Mouse (Mus musculus) MEL (cell line): Measurements from ENCODE around the gene Samd14. TPM values are rescaled to one million over a fixed set of nuclear protein-coding genes. Genes with fewer than 3 reads are reported as not detected.

ENCODE experiments used
- DNase-seq: peaks from one replicate; pipeline ENCODE4 v3.0.0; 2011; ENCODE audit warnings: low read depth, low spot score
- H3K27ac ChIP-seq: 2 replicates; pipeline ENCODE4 v1.5.1; 2012; ENCODE audit warnings: low read depth, mild to moderate bottlenecking, control low read depth, low read length, moderate library complexity; ENCODE audit not compliant: control insufficient read depth
- H3K27me3 ChIP-seq, 2 experiments: fragments of 150-350 bp in 1 of 2; sonication (generic) in 1 of 2; 2 replicates each; pipeline ENCODE4 v1.6.1; 2012; ENCODE audit warnings: low read length in 2 of 2, mild to moderate bottlenecking in 2 of 2, improper control_type of control experiment in 1 of 2, moderate library complexity in 1 of 2; ENCODE audit not compliant: insufficient read depth in 2 of 2, control insufficient read depth in 1 of 2
- H3K36me3 ChIP-seq, 2 experiments: 2 replicates each; pipeline ENCODE4 v1.6.1; 2012 to 2014; ENCODE audit warnings: low read length in 2 of 2, improper control_type of control experiment in 1 of 2, inconsistent platforms in 1 of 2, mild to moderate bottlenecking in 1 of 2; ENCODE audit not compliant: insufficient read depth in 2 of 2, control insufficient read depth in 1 of 2
- H3K4me1 ChIP-seq, 2 experiments: fragments of 150-350 bp in 1 of 2; sonication (generic) in 1 of 2; 2 replicates each; pipeline ENCODE4 v1.6.1; 2012; ENCODE audit warnings: low read length in 2 of 2, improper control_type of control experiment in 1 of 2, mild to moderate bottlenecking in 1 of 2; ENCODE audit not compliant: insufficient read depth in 2 of 2, control insufficient read depth in 1 of 2
- H3K4me3 ChIP-seq, 2 experiments: fragments of 150-350 bp in 1 of 2; sonication (generic) in 1 of 2; 2 replicates each; pipeline ENCODE4 v1.5.1; 2012; ENCODE audit warnings: low read depth in 2 of 2, low read length in 2 of 2, mild to moderate bottlenecking in 2 of 2, moderate library complexity in 2 of 2, control low read depth in 1 of 2, improper control_type of control experiment in 1 of 2; ENCODE audit not compliant: control insufficient read depth in 1 of 2, insufficient read depth in 1 of 2
- H3K79me2 ChIP-seq: 2 replicates; pipeline ENCODE4 v1.6.1; 2012; ENCODE audit warnings: mild to moderate bottlenecking, low read length, moderate library complexity; ENCODE audit not compliant: control insufficient read depth, poor library complexity, insufficient read depth
- H3K9ac ChIP-seq: 2 replicates; pipeline ENCODE4 v1.6.1; 2012; ENCODE audit warnings: low read depth, mild to moderate bottlenecking, control low read depth, low read length, moderate library complexity; ENCODE audit not compliant: control insufficient read depth, poor library complexity, severe bottlenecking
- H3K9me3 ChIP-seq: fragments of 150-350 bp; sonication (generic); replicated peaks from 2 replicates; pipeline ENCODE4 v1.6.1; 2012; ENCODE audit warnings: mild to moderate bottlenecking, low read length, improper control_type of control experiment, moderate library complexity; ENCODE audit not compliant: insufficient read depth
- BHLHE40 ChIP-seq: IDR thresholded peaks from 2 replicates; pipeline ENCODE4 v1.6.1; 2012; ENCODE audit warnings: low read depth, mild to moderate bottlenecking, inconsistent platforms, low read length, improper control_type of control experiment, borderline replicate concordance
- CHD1 ChIP-seq: IDR thresholded peaks from 2 replicates; pipeline ENCODE4 v1.6.1; 2012; ENCODE audit warnings: low read depth, mild to moderate bottlenecking, inconsistent platforms, low read length, improper control_type of control experiment
- CHD2 ChIP-seq: IDR thresholded peaks from 2 replicates; pipeline ENCODE4 v1.6.1; 2011; ENCODE audit warnings: low read length, improper control_type of control experiment
- CTCF ChIP-seq, 3 experiments: IDR thresholded peaks in 2 of 3; conservative IDR thresholded peaks in 1 of 3; 2 replicates each; pipeline ENCODE4 v1.5.1; 2011 to 2012; ENCODE audit warnings: low read length in 3 of 3, low read depth in 2 of 3, mild to moderate bottlenecking in 2 of 3, improper control_type of control experiment in 1 of 3, inconsistent platforms in 1 of 3, mixed read lengths in 1 of 3, moderate library complexity in 1 of 3; ENCODE audit not compliant: control insufficient read depth in 1 of 3, insufficient read depth in 1 of 3, poor library complexity in 1 of 3, severe bottlenecking in 1 of 3
- E2F4 ChIP-seq: IDR thresholded peaks from 2 replicates; pipeline ENCODE4 v1.6.1; 2011; ENCODE audit warnings: low read depth, low read length, improper control_type of control experiment, borderline replicate concordance
- ELF1 ChIP-seq: IDR thresholded peaks from 2 replicates; pipeline ENCODE4 v1.6.1; 2014; ENCODE audit warnings: low read depth, mild to moderate bottlenecking, inconsistent platforms, low read length, improper control_type of control experiment, moderate library complexity
- EP300 ChIP-seq, 2 experiments: IDR thresholded peaks; 2 replicates each; pipeline ENCODE4 v1.6.1; 2011; ENCODE audit warnings: improper control_type of control experiment in 2 of 2, low read length in 2 of 2, low read depth in 1 of 2, mild to moderate bottlenecking in 1 of 2
- ETS1 ChIP-seq: IDR thresholded peaks from 2 replicates; pipeline ENCODE4 v1.6.1; 2012; ENCODE audit warnings: low read depth, mild to moderate bottlenecking, inconsistent platforms, low read length, improper control_type of control experiment, moderate library complexity
- GABPA ChIP-seq: IDR thresholded peaks from 2 replicates; pipeline ENCODE4 v1.6.1; 2012; ENCODE audit warnings: low read depth, mild to moderate bottlenecking, inconsistent platforms, low read length, improper control_type of control experiment, moderate library complexity
- GATA1 ChIP-seq: IDR thresholded peaks from 2 replicates; pipeline ENCODE4 v1.6.1; 2011; ENCODE audit warnings: low read depth, low read length, improper control_type of control experiment
- HCFC1 ChIP-seq: IDR thresholded peaks from 2 replicates; pipeline ENCODE4 v1.6.1; 2012; ENCODE audit warnings: low read depth, mild to moderate bottlenecking, inconsistent platforms, low read length, improper control_type of control experiment, moderate library complexity
- JUND ChIP-seq: IDR thresholded peaks from 2 replicates; pipeline ENCODE4 v1.6.1; 2011; ENCODE audit warnings: low read depth, mild to moderate bottlenecking, improper control_type of control experiment, low read length
- KAT2A ChIP-seq: conservative IDR thresholded peaks from 2 replicates; pipeline ENCODE4 v1.6.1; 2012; ENCODE audit warnings: low read depth, low read length, improper control_type of control experiment, inconsistent platforms
- MAFK ChIP-seq: IDR thresholded peaks from 2 replicates; pipeline ENCODE4 v1.6.1; 2011; ENCODE audit warnings: low read depth, mild to moderate bottlenecking, low read length, improper control_type of control experiment, borderline replicate concordance
- MAX ChIP-seq: IDR thresholded peaks from 2 replicates; pipeline ENCODE4 v1.6.1; 2011; ENCODE audit warnings: low read length, improper control_type of control experiment
- MAZ ChIP-seq: IDR thresholded peaks from 2 replicates; pipeline ENCODE4 v1.6.1; 2012; ENCODE audit warnings: low read depth, mild to moderate bottlenecking, inconsistent platforms, low read length, improper control_type of control experiment
- MEF2A ChIP-seq: IDR thresholded peaks from 2 replicates; pipeline ENCODE4 v1.6.1; 2014; ENCODE audit warnings: low read depth, mild to moderate bottlenecking, inconsistent platforms, low read length, improper control_type of control experiment; ENCODE audit not compliant: poor library complexity, insufficient replicate concordance, severe bottlenecking; ENCODE audit errors: extremely low read depth
- MXI1 ChIP-seq: IDR thresholded peaks from 2 replicates; pipeline ENCODE4 v1.6.1; 2011; ENCODE audit warnings: mild to moderate bottlenecking, low read depth, low read length, improper control_type of control experiment
- MYB ChIP-seq: IDR thresholded peaks from 2 replicates; pipeline ENCODE4 v1.6.1; 2011; ENCODE audit warnings: mild to moderate bottlenecking, low read depth, low read length, improper control_type of control experiment
- MYC ChIP-seq: IDR thresholded peaks from 2 replicates; pipeline ENCODE4 v1.6.1; 2011; ENCODE audit warnings: low read depth, mild to moderate bottlenecking, low read length, improper control_type of control experiment, moderate library complexity
- NELFE ChIP-seq: IDR thresholded peaks from 2 replicates; pipeline ENCODE4 v1.6.1; 2011; ENCODE audit warnings: low read depth, low read length, improper control_type of control experiment
- NRF1 ChIP-seq: IDR thresholded peaks from 2 replicates; pipeline ENCODE4 v1.6.1; 2014; ENCODE audit warnings: low read depth, mild to moderate bottlenecking, inconsistent platforms, low read length, improper control_type of control experiment, moderate library complexity; ENCODE audit not compliant: poor library complexity, insufficient read depth, severe bottlenecking
- POLR2A ChIP-seq, 2 experiments: IDR thresholded peaks; 2 replicates each; pipeline ENCODE4 v1.6.1; 2011 to 2012; ENCODE audit warnings: low read length in 2 of 2, mild to moderate bottlenecking in 2 of 2, control low read depth in 1 of 2, improper control_type of control experiment in 1 of 2, low read depth in 1 of 2, moderate library complexity in 1 of 2; ENCODE audit not compliant: control insufficient read depth in 1 of 2, insufficient read depth in 1 of 2, poor library complexity in 1 of 2
- POLR2AphosphoS2 ChIP-seq: IDR thresholded peaks from 2 replicates; pipeline ENCODE4 v1.6.1; 2011; ENCODE audit warnings: low read length, improper control_type of control experiment
- POLR2AphosphoS5 ChIP-seq: IDR thresholded peaks from 2 replicates; pipeline ENCODE4 v1.6.1; 2012; ENCODE audit warnings: low read depth, borderline replicate concordance, mild to moderate bottlenecking, inconsistent platforms, low read length, moderate library complexity, mixed read lengths
- RAD21 ChIP-seq: IDR thresholded peaks from 2 replicates; pipeline ENCODE4 v1.6.1; 2011; ENCODE audit warnings: mild to moderate bottlenecking, low read depth, low read length, improper control_type of control experiment
- RCOR1 ChIP-seq: IDR thresholded peaks from 2 replicates; pipeline ENCODE4 v1.6.1; 2012; ENCODE audit warnings: low read depth, mild to moderate bottlenecking, inconsistent platforms, low read length, improper control_type of control experiment
- SIN3A ChIP-seq: IDR thresholded peaks from 2 replicates; pipeline ENCODE4 v1.6.1; 2012; ENCODE audit warnings: low read length, improper control_type of control experiment, inconsistent platforms
- SMC3 ChIP-seq: IDR thresholded peaks from 2 replicates; pipeline ENCODE4 v1.6.1; 2011; ENCODE audit warnings: low read depth, low read length, improper control_type of control experiment
- TAL1 ChIP-seq: IDR thresholded peaks from 2 replicates; pipeline ENCODE4 v1.6.1; 2012; ENCODE audit warnings: mild to moderate bottlenecking, inconsistent platforms, low read length, moderate library complexity, mixed read lengths
- TCF12 ChIP-seq: IDR thresholded peaks from 2 replicates; pipeline ENCODE4 v1.6.1; 2014; ENCODE audit warnings: low read depth, mild to moderate bottlenecking, inconsistent platforms, low read length, improper control_type of control experiment, moderate library complexity
- UBTF ChIP-seq: IDR thresholded peaks from 2 replicates; pipeline ENCODE4 v1.6.1; 2012; ENCODE audit warnings: low read depth, mild to moderate bottlenecking, inconsistent platforms, low read length, improper control_type of control experiment, moderate library complexity, borderline replicate concordance; ENCODE audit not compliant: insufficient read depth
- USF1 ChIP-seq: IDR thresholded peaks from 2 replicates; pipeline ENCODE4 v1.6.1; 2014; ENCODE audit warnings: low read depth, mild to moderate bottlenecking, inconsistent platforms, low read length, improper control_type of control experiment, moderate library complexity
- USF2 ChIP-seq, 2 experiments: IDR thresholded peaks; 2 replicates each; pipeline ENCODE4 v1.6.1; 2011 to 2012; ENCODE audit warnings: improper control_type of control experiment in 2 of 2, low read length in 2 of 2, borderline replicate concordance in 1 of 2, inconsistent platforms in 1 of 2, low read depth in 1 of 2, mild to moderate bottlenecking in 1 of 2; ENCODE audit not compliant: insufficient read depth in 1 of 2
- ZC3H11A ChIP-seq: IDR thresholded peaks from 2 replicates; pipeline ENCODE4 v1.6.1; 2012; ENCODE audit warnings: low read depth, mild to moderate bottlenecking, inconsistent platforms, low read length, improper control_type of control experiment
- ZKSCAN1 ChIP-seq: IDR thresholded peaks from 2 replicates; pipeline ENCODE4 v1.6.1; 2012; ENCODE audit warnings: low read depth, mild to moderate bottlenecking, inconsistent platforms, low read length, improper control_type of control experiment, moderate library complexity
- ZMIZ1 ChIP-seq: IDR thresholded peaks from 2 replicates; pipeline ENCODE4 v1.6.1; 2012; ENCODE audit warnings: low read depth, mild to moderate bottlenecking, inconsistent platforms, low read length, improper control_type of control experiment, moderate library complexity
- ZNF384 ChIP-seq: IDR thresholded peaks from 2 replicates; pipeline ENCODE4 v1.6.1; 2012; ENCODE audit warnings: low read depth, mild to moderate bottlenecking, inconsistent platforms, low read length, improper control_type of control experiment
- polyA plus RNA-seq, 2 experiments: library from polyadenylated mRNA; stranded (reverse) in 1 of 2; unstranded in 1 of 2; fragments of >175 nt in 1 of 2; fragments of >200 nt in 1 of 2; gene quantifications; 2 replicates each; pipeline versions ENCODE4 v1.2.1 to v1.2.4; 2012; ENCODE audit warnings: low replicate concordance in 2 of 2, low read depth in 1 of 2; ENCODE audit not compliant: insufficient read length in 2 of 2, insufficient read depth in 1 of 2, missing spikeins in 1 of 2
- total RNA-seq: library from RNA; depleted of rRNA; stranded (reverse); fragments of 300-350 nt; gene quantifications from 2 replicates; pipeline ENCODE4 v1.2.3, GENCODE M21; 2012

Gene Samd14
- total and polyA plus RNA-seq, 3 experiments: 57.6 to 1,219 (median 101) TPM

DNA sequence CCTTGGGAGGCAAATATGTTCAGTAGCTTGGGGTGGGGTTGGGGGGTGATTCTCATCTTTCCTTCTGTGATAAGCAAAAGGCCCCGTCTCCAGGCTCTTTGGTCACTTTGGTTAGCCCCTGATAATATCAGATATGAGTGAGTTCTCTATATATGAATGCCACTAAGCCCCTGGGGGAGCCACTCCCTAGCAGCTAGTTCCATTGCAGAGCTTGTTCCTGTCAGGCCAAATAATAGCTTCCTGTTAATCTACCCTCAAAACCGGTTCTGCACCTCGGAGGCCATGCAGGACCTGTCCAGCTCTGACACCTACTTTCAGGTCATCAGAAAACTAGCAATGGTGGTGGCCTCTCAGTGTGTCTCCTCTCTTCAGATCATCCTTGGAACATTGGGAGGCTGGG is 2.3 kb upstream of the Samd14 start:
- Histone ChIP-seq H3K27me3 (no peaks in the 10 kb centered on the region), H3K36me3 (peaks cover under 1 to 42% of the 10 kb centered on the region in 2 experiments; a peak in 3 of 4 replicates), H3K27ac (peak overlapping the region; percentile 72), H3K9ac (peak overlapping the region; percentile 61), H3K9me3 (no peaks in the 10 kb centered on the region), H3K4me1 (peaks cover under 1 to 59% of the 10 kb centered on the region in 2 experiments), H3K4me3 (no peak overlapping the region), H3K79me2 (peaks cover 17% of the 10 kb centered on the region)
- DNase-seq: peak; percentile 56
- TF ChIP-seq MAZ: no peak
- TF ChIP-seq SMC3: no peak
- no peak for TF ChIP-seq USF1
- no peak for TF ChIP-seq NELFE
- no peak for TF ChIP-seq BHLHE40
- TF ChIP-seq UBTF: no peak
- no peak for TF ChIP-seq KAT2A
- TF ChIP-seq POLR2AphosphoS2: peak; percentile 5; the same call in 1 of the 2 replicates
- no peak for TF ChIP-seq ZNF384
- TF ChIP-seq ELF1: 0 out of 2 replicates have a peak, but pooled peaks have one; percentile 33
- no peak for TF ChIP-seq E2F4
- no peak for TF ChIP-seq MEF2A
- TF ChIP-seq ZKSCAN1: no peak
- TF ChIP-seq JUND: no peak
- no peak for TF ChIP-seq ETS1
- TF ChIP-seq USF2 (IDR thresholded peaks at IDR 0.05; ENCODE audit: borderline replicate concordance in 1 of 2, insufficient read depth in 1 of 2, low read depth in 1 of 2, low read length in 2 of 2): no peak
- TF ChIP-seq GABPA: no peak
- 0 out of 2 replicates have a peak, but pooled peaks have one; percentile 21 for TF ChIP-seq CHD2
- no peak for TF ChIP-seq TAL1
- no peak for TF ChIP-seq CTCF (IDR thresholded peaks at IDR 0.05 in 2 of 3, conservative IDR thresholded peaks at IDR 0.05 in 1 of 3; ENCODE audit: control insufficient read depth in 1 of 3, insufficient read depth in 1 of 3, low read depth in 2 of 3, low read length in 3 of 3, poor library complexity in 1 of 3, severe bottlenecking in 1 of 3)
- no peak for TF ChIP-seq MAFK
- TF ChIP-seq ZC3H11A: no peak
- TF ChIP-seq TCF12: no peak
- TF ChIP-seq GATA1: peak; percentile 47; the same call in 1 of the 2 replicates
- no peak for TF ChIP-seq POLR2AphosphoS5
- no peak for TF ChIP-seq RAD21
- TF ChIP-seq ZMIZ1: no peak
- no peak for TF ChIP-seq SIN3A
- no peak for TF ChIP-seq MYC
- no peak for TF ChIP-seq MAX
- no peak for TF ChIP-seq MYB
- no peak for TF ChIP-seq NRF1
- TF ChIP-seq CHD1: no peak
- TF ChIP-seq POLR2A (IDR thresholded peaks at IDR 0.05; ENCODE audit: control insufficient read depth in 1 of 2, insufficient read depth in 1 of 2, low read depth in 1 of 2, low read length in 2 of 2, poor library complexity in 1 of 2): peak in 1 of 2 experiments; percentile 21; a peak in 1 of 4 replicates
- TF ChIP-seq MXI1: no peak
- no peak for TF ChIP-seq EP300 (IDR thresholded peaks at IDR 0.05; ENCODE audit: low read depth in 1 of 2, low read length in 2 of 2)
- no peak for TF ChIP-seq RCOR1
- TF ChIP-seq HCFC1: 0 out of 2 replicates have a peak, but pooled peaks have one; percentile 5
